Mouse (Mus musculus) right cerebral cortex, postnatal 10 days (tissue): Measurements from ENCODE around the gene Manf.
A peak's percentile ranks its signal among the peaks of the same experiment; 100 is the strongest.

Experiments
- DNase-seq, 2 experiments: peaks; one replicate each; pipeline ENCODE4 v3.0.0; 2021; ENCODE audit warnings: low spot score in 2 of 2

The Manf gene

GRCm38 (mm10) chr9:106884996-106885900 lies 6.5 kb downstream of the Manf start:
- DNase-seq: no peak

- DNase-seq: no peak
Observed at GRCm38 (mm10) chr9:106884306-106884705, 7.5 kb downstream of the Manf start.

- DNase-seq: no peak
Observed at GRCm38 (mm10) chr9:106883085-106883484, 8.7 kb downstream of the Manf start.

- DNase-seq: no peak
Observed at GRCm38 (mm10) chr9:106882176-106882575, 9.6 kb downstream of the Manf start.

GRCm38 (mm10) chr9:106881071-106881755 lies 10.6 kb downstream of the Manf start:
- no peak for DNase-seq

GRCm38 (mm10) chr9:106879471-106879870 lies 12.3 kb downstream of the Manf start:
- no peak for DNase-seq

GRCm38 (mm10) chr9:106876666-106877065 lies 15.1 kb downstream of the Manf start:
- no peak for DNase-seq

GRCm38 (mm10) chr9:106874216-106874615 lies 17.6 kb downstream of the Manf start:
- no peak for DNase-seq

- no peak for DNase-seq
Observed at GRCm38 (mm10) chr9:106858036-106858435, 33.7 kb downstream of the Manf start.

- DNase-seq: no peak
Observed at GRCm38 (mm10) chr9:106856664-106857063, 35.1 kb downstream of the Manf start.

- DNase-seq: no peak
Observed at GRCm38 (mm10) chr9:106842800-106843199, 49.0 kb downstream of the Manf start.

- DNase-seq: no peak
Observed at GRCm38 (mm10) chr9:106840569-106840968, 51.2 kb downstream of the Manf start.

GRCm38 (mm10) chr9:106822381-106823104 lies 69.2 kb downstream of the Manf start:
- peak; percentile 87 for DNase-seq

- DNase-seq: peak; percentile 97 to 98
Observed at GRCm38 (mm10) chr9:106821618-106822380, 70.0 kb downstream of the Manf start, which contains the start of gene Dcaf1. Gene Dcaf1 (plus strand): TSS chr9:106821874.

GRCm38 (mm10) chr9:106821050-106821617 lies 70.6 kb downstream of the Manf start:
- peak in 1 of 2 experiments; percentile 28 for DNase-seq

- peak in 1 of 2 experiments; percentile 32 for DNase-seq
Observed at GRCm38 (mm10) chr9:106819201-106819600, 72.6 kb downstream of the Manf start.

- DNase-seq: no peak
Observed at GRCm38 (mm10) chr9:106818191-106818590, 73.6 kb downstream of the Manf start.

- no peak for DNase-seq
Observed at GRCm38 (mm10) chr9:106806503-106806902, 85.3 kb downstream of the Manf start.

GRCm38 (mm10) chr9:106790831-106791230 lies 100.9 kb downstream of the Manf start:
- no peak for DNase-seq

GRCm38 (mm10) chr9:106789363-106789762 lies 102.4 kb downstream of the Manf start:
- DNase-seq: no peak

GRCm38 (mm10) chr9:106788812-106789321 lies 102.9 kb downstream of the Manf start, which contains the start of gene Rad54l2:
Gene Rad54l2 (minus strand): TSS chr9:106789194.
- peak; percentile 85 to 90 for DNase-seq
